Mouse (Mus musculus): ENCODE results near the gene Mrpl45.
"Not testable (repeated sequence)": the region's sequence is repeated elsewhere in the genome, so short reads cannot be mapped to it uniquely, and the experiment has no call there.

Gene Mrpl45

DNA sequence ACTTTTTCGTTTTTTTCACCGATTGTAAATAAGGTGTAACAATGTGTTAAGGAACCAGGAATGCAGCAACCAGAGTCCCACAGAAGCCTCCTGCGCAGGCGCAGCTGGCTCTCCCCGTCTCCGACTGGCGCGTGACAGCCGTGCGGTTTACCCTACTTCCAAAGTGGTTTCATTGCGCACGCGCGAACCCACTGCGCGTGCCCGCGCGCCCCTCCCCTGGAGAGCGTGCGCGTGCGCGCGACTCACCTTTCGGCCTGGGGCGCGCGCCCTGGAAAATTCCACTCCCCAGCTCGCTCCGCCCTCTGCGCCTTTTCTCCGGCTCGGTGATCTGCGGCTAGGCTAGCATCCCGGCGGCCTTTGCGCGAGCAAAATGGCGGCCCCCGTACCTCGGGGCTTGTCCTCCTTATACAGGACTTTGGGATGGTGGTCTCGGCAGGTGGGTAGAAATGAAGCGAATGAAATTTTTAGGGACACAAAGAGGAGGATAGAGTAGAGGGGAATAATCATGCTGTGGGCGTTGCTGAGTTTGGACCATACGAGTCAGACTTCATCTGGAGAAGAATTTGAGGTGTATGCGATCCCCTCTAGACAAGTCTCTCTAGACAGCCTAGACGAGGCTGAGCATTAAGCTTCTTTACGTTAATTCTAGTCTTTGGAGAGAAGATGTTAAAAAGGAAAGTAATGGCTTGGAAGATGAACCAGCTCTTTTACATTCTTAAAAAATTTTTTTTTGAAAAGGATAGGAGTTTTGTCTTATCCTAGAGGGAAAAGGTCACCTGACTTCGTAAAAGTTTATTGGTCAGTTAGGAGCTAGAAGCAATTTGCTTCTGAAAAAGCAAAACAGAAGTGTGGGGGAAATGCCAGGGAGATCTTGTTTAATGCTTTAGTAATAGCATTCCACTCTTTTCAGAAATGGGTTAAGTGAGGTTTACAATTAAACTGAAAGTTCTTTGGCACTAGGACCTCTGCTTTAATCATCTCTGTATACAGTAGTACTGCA is at the start of gene Mrpl45:
Gene Mrpl45, plus strand, starts transcription at position 213 of the 1,000 bp plus-strand sequence.
- in situ Hi-C loops (cut with MboI, MseI): loop anchor here (5.0 to 25.0 kb wide), 2 partner anchors 129 to 804 kb away; partner anchors contain the start of gene Kpnb1

DNA sequence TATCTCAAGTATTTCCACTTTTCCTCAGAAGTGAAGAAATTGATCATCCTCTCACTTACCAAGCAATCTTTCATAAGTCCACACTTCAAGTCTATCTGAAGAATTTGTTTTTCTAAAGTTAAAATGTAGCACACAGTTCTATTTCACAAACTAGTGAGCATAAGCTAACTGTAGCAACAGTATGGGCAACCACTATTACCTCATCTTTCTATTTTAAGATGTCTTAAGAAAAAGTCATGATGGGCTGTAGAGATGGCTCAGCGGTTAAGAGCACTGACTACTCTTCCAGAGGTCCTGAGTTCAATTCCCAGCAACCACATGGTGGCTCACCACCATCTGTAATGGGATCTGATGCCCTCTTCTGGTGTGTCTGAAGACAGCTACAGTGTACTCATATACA is 49.0 kb upstream of the Mrpl45 start:
- in situ Hi-C loops (cut with MboI, MseI): not testable (repeated sequence)

DNA sequence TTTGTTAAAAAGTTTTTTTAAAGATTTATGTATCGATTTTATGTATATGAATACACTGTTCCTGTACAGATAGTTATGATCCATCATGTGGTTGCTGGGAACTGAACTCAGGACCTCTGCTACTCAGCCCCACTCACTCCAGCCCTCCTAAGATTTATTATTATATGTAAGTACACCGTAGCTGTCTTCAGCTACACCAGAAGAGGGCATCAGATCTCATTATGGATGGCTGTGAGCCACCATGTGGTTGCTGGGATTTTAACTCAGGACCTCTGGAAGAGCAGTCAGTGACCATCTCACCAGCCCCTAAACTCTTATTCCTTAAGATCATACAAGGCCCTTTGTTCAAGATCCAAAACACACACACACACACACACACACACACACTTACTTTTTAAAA is 45.5 kb upstream of the Mrpl45 start:
- in situ Hi-C loops (cut with MboI, MseI): loop anchor here (5.0 kb wide), 1 partner anchor 37 kb away; no protein-coding TSS in a partner anchor

DNA sequence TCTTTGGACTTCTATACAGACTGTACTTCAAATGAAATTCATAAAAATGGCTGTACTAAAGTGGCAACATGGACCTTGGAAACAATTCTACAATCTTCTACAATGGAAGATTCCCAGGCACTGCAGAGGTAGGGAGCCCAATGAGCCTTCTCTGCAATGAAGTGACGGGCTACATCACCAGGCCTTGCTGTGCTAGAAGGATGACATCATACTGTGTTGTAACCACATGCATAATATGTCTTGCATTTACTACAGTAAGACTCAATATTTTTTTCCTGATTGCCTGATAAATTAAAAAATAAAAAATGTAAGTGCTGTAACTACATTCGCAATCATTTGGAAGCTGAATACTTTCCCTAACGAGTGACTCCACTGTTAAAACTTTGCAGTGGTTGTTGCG is 42.7 kb upstream of the Mrpl45 start:
- in situ Hi-C loops (cut with MboI, MseI): loop anchor here (5.0 kb wide), 1 partner anchor 34 kb away; no protein-coding TSS in a partner anchor

DNA sequence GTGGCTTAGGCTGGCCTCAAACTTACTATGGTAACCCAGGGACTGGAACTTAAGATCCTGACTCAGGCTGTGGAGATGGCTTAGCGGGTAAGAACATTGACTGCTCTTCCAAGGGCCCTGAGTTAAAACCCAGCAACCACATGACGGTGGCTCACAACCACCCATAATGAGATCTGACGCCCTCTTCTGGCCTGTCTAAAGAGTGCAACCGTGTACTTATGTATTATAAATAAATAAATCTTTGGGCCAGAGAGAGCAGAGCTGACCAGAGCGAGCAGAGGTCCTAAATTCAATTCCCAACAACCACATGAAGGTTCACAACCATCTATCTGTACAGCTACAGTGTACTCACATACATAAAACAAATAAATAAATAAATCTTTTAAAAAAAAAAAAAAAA is 41.9 kb upstream of the Mrpl45 start:
- in situ Hi-C loops (cut with MboI, MseI): loop anchor here (5.0 kb wide), 1 partner anchor 34 kb away; no protein-coding TSS in a partner anchor

DNA sequence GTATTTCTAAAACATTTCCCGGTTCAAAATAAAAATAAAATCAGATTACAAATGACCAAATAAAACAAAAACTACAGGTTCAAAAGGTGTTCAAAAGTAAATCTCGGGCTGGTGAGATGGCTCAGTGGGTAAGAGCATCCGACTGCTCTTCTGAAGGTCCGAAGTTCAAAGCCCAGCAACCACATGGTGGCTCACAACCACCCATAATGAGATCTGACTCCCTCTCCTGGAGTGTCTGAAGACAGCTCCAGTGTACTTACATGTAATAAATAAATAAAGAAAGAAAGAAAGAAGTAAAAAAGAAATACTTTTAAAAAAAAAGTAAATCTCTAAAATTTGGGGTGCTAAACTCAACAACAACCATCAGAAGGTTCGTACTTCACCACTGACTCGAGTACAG is 40.6 kb upstream of the Mrpl45 start:
- in situ Hi-C loops (cut with MboI, MseI): loop anchor here (5.0 kb wide), 1 partner anchor 32 kb away; no protein-coding TSS in a partner anchor

DNA sequence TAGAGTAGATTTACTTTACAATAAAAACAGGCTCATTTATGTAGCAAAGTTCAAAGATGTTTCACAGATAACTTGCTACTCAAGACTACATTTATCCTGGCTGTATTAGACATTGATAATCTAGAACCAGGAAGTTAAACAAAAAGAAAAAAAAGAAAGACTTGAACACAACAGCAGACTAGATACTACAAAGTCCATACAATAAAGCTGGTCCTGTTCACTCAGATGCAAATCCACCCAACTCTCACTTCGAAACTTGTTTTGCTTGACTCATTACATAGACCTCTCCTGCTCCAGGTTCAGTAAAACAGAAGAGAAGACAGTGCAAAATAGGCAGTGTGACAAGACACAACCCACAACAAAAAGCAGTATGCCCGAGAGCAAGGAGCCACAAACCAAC is 40.2 kb upstream of the Mrpl45 start:
- in situ Hi-C loops (cut with MboI, MseI): no loop called here

DNA sequence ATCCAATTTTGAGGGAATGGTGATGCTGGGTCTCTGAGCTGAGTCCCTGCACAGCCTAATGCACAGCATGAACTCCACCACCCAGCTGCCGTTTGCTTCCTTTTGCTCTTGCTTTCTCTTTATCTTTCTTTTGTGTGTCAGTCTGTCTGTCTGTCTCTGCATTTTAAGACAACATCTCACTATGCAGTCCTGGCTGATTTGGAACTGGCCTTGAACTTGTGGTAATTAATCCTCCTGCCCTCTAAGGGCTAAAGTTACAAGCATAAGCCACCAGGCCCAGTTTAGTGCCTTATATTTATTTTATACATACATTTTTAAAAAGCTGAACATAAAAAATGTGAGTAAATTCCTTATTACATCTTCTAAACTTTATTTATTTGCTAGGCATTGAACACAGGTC is 39.5 kb upstream of the Mrpl45 start:
- in situ Hi-C loops (cut with MboI, MseI): no loop called here

DNA sequence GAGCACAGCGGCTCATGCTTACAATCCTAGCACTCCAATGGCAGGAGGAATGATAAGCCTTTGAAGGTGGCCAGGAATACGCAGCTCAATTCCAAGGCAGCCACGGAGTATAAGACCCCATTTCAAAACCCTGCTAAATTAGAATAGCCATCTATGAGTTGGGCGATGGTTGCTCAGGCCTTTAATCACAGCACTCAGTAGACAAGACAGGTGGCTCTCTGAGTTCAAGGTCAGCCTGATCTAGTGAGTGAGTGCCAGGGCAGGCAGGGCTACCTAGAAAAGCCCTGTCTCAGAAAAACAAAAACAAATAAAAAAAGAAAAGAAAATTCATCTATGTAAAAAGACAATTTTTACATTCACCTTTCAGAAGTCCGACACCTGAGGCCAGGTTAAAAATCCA is 38.4 kb upstream of the Mrpl45 start:
- in situ Hi-C loops (cut with MboI, MseI): no loop called here

DNA sequence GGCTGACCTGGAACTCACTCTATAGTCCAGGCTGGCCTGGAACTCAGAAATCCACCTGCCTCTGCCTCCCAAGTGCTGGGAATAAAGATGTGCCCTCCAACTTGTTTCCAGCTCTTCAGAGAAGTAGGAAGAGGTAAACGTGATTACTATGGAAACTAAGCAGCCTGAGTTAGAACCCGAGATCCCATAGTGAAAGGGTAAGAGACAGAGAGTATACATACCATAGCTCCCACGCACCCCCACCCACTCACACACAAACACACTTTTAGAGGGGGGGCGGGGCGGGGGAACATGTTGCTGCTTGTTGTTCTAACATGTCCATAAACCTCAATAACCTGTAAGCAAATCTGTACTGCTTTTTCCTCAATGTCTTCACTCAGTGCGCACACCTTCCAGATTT is 37.1 kb upstream of the Mrpl45 start:
- in situ Hi-C loops (cut with MboI, MseI): no loop called here

DNA sequence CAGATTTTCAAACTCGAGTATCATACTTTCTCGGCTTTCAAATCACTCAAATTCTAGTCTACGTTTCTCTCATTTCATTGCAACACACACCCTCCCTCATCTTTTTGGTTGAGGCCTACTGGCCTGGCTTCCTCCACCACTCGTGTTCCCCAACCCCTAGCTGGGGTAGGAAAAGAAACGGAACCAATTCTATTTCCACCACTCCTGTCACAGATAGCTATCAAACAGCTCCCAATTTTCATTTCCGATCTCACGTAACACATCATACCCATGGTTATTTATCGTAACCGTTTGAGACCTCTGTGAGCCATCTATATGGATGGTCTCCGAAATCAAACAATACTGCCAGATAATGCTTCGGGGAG is 36.5 kb upstream of the Mrpl45 start:
- in situ Hi-C loops (cut with MboI, MseI): no loop called here

DNA sequence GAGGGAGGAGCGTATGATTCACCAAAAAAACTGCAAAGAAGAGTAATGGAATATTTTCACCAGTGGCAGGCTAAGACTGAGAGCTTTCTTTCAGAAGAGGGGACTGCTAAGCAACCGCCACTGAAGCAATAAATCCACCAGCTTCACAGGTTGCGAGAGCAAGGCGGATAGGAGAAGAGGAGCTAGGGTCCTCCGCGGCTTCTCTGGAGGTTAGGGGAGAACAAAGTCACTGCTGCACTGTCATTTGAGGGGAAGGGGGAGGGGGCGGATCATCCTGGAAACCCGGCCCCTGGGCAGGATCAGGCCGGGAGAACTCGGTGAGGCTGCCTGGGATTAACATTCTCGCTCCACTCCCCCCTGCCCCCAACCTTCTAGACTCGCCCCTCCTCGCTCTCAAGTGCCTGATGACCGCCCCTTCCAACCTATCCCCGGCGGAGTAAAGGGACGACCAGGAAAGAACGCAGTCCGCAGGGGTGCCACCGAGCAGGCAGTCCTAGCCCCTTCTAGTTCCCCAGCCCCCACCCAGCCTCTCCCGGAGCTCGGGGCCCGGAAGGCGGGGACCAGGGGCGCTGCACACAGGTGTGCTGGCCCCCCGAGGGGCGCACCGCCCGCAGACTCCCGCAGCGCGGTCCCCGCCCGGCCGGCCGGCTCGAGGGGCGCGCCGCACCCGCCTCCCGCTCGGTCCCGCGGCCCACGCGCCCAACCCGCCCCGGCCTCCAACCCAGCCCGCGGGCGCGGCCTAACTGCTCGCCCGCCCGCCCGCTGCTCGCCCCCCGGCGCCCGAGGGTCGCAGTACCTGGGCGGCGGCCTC is 35.9 kb upstream of the Mrpl45 start:
- in situ Hi-C loops (cut with MboI, MseI): no loop called here

DNA sequence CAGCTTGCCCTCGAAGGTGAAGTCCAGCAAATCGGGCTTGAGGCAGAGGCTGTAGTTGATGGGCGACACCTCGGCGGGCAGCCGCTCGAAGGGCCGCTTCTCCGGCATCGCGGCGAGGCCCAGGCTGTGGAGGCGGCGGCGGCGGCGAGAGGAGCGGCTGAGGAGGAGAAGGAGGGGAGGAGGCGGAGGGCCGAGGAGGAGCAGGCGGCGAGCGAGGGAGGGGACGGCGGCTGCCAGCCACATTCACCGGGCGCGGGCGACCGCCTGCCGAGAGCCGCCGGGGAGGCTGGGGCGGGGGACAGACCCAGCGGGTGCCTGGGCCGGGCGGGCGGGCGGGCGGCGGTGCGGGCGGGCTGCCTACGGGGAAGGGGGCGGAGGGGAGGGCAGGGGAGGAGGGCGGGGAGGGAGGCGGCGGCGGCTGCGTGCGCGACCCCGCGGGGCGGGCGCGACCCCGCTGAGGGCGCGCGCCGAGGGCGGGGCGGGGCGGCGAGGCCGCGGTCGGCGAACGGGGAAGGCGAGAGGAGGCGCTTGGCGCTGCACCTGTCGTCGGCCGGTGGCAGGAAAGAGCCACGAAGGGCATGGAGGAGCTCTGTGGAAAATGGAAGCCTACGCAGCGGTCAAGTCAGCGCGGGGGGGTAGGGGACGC is 35.2 kb upstream of the Mrpl45 start, which contains the start of gene Npepps:
Gene Npepps, minus strand, starts transcription at position 423 of the 646 bp plus-strand sequence.
- in situ Hi-C loops (cut with MboI, MseI): no loop called here

DNA sequence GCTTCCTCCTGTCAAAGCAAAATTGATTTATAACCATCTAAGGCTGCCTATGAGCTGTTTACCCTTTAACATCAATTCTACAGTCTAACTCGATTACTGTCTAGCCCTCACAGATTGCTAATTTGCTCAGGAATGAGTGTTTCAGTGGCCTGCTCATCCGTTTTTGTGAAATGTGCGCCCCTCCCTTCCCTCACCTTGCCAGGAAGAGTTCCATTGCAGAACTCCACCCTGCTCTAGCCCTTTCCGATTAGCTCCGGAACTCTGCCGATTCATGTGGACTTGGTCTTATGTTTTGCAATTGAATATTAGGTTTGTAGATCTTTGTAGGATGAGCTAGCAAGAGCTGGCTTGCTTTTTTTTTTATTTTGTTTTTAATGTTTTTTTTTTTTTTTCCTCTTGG is 33.3 kb upstream of the Mrpl45 start:
- in situ Hi-C loops (cut with MboI, MseI): no loop called here

DNA sequence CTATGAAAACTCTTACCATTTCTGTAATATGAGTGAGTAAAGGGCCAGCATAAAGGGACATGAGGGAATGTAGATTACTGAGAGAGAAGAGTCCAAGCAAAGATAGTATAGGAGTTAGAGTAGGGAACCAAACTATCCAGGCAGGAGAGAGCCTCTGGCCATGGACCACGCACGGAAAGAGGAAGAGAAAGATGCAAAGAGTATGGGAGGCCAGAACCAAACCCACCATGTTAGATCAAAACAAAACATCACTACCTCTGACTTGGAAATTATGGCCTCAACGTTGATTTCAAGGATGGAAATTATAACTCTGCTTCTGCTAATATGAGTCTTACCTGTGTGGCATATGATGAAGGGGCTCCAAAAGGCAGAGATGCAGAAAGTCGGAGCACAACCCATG is 30.7 kb upstream of the Mrpl45 start:
- in situ Hi-C loops (cut with MboI, MseI): no loop called here

DNA sequence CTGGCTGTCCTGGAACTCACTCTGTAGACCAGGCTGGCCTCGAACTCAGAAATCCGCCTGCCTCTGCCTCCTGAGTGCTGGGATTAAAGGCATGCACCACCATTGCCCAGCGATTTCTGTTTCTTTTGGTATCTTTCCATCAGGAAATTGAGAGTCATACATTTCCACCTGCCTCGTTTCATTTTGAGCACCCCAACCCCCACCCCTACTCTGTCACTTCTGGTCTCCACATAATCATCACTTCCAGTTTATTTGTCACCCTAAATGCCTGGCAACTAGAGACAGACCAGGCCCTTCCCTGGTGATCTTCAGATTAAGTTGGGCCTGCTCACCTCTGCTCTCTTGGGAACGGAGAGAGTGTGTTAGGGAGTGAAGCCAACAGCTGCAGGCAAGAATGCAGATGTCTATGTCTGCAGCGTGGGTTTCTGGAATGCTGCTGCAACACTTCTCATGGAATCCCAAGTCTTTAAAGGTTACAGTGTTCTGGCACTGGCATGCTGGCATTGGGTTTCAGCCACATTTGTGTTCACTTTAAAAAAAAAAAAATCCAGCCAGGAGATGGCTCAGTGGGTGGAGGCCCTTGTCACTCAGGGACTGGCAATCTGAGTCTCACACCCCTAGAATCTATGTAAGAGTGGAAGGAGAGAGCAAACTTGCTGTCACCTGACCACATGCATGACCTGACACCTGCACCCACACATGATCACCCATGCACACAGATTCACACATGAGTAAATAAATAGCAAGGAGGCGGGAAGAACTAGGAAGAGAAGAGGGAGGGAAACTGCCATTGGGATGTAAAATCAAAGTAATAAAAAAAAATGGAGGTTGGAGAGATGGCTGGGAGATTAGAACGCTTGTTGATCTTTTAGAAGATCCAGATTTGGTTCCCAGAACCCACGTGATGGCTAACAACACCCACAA is 29.4 kb upstream of the Mrpl45 start:
- in situ Hi-C loops (cut with MboI, MseI): no loop called here

DNA sequence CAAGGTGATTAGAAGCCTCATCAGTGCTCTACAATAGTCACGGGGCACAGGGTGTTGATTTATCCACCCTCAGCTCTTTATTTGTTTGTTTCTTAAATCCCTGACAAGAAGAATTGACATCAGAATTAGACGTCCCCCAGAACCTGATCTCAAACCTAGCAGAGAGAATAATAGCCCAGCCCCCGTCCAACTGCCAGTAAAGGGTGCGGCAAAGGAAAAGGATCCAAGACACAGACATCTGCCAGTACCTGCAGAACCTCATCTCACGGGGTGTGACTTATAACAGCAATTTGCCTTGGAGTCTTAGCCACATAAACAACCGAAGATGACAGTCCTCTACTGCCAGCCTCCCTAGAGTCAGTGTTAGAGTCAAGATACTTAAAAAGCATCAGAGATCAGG is 28.5 kb upstream of the Mrpl45 start:
- in situ Hi-C loops (cut with MboI, MseI): no loop called here

DNA sequence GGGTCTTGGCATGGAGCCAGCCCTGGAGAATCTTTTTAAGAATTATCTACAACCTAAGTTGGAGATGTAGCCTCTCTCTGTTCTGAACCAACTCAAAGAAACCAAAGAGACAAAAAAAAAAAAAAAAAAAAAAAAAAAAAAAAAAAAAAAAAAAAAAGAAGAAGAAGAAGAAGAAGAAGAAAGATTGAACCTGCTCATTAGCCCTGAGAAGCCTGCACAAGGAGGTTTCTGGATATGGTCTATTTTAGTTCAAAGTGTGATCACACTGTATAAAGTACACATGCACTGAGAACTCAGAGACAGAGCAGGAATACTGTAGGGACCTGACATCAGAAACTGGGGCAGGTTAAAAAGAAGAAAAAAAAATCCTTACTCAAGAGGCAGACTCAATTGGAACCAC is 27.9 kb upstream of the Mrpl45 start:
- in situ Hi-C loops (cut with MboI, MseI): no loop called here

DNA sequence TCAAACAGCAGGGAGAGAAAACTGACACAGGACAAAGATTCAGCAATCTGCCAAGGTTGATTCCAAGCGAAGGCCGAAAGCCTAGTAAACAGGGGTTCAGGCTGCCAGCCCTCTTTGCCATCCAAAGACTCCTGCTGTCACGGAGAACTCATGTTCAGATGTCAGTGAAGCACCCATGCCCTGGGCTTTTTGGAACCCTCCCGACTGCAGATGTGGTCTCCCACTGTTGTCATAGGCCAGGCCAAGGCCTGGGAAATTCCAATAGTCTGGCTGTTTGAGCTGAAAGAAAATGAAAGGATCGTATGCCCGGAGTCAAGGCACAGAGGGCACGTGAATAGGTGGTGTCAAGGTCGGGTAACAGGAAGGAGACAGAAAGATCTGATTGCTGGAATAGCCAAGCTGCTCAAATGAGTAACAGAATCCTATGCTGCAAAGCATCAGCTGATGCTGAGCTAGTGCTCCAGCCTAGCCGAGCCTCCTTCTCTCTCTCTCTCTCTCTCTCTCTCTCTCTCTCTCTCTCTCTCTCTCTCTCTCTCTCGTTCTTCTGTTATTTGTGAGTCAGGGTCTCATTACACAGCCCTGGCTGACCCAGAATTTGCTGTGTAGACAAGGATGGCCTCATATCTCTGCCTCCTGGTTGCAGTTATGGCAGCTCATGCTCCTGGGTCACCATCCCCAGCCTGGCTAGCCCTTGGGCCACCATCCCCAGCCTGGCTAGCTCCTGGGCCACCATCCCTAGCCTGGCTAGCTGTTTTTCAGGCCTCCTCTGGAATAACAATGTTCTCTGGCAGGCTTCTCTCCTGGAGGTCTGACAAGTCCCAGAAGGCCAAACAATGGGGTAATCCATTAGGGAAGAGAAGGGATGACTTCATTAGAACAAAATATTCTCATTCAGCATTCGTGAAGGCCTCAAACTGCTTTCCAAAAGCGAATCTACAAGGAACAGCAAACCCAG is 26.0 kb upstream of the Mrpl45 start:
- in situ Hi-C loops (cut with MboI, MseI): no loop called here

All from T-helper 2 cell (primary cell).